Mouse (Mus musculus) MEL (cell line): ENCODE results near the gene Hpse2. TPM values are rescaled to one million over a fixed set of nuclear protein-coding genes. Genes with fewer than 3 reads are reported as not detected.
A peak's percentile ranks its signal among the peaks of the same experiment; 100 is the strongest.

Experiments
- DNase-seq: peaks from one replicate; pipeline ENCODE4 v3.0.0; 2011; ENCODE audit warnings: low read depth, low spot score
- H3K27ac ChIP-seq: 2 replicates; pipeline ENCODE4 v1.5.1; 2012; ENCODE audit warnings: low read depth, mild to moderate bottlenecking, control low read depth, low read length, moderate library complexity; ENCODE audit not compliant: control insufficient read depth
- H3K27me3 ChIP-seq, 2 experiments: fragments of 150-350 bp in 1 of 2; sonication (generic) in 1 of 2; 2 replicates each; pipeline ENCODE4 v1.6.1; 2012; ENCODE audit warnings: low read length in 2 of 2, mild to moderate bottlenecking in 2 of 2, improper control_type of control experiment in 1 of 2, moderate library complexity in 1 of 2; ENCODE audit not compliant: insufficient read depth in 2 of 2, control insufficient read depth in 1 of 2
- H3K36me3 ChIP-seq, 2 experiments: 2 replicates each; pipeline ENCODE4 v1.6.1; 2012 to 2014; ENCODE audit warnings: low read length in 2 of 2, improper control_type of control experiment in 1 of 2, inconsistent platforms in 1 of 2, mild to moderate bottlenecking in 1 of 2; ENCODE audit not compliant: insufficient read depth in 2 of 2, control insufficient read depth in 1 of 2
- H3K4me1 ChIP-seq, 2 experiments: fragments of 150-350 bp in 1 of 2; sonication (generic) in 1 of 2; 2 replicates each; pipeline ENCODE4 v1.6.1; 2012; ENCODE audit warnings: low read length in 2 of 2, improper control_type of control experiment in 1 of 2, mild to moderate bottlenecking in 1 of 2; ENCODE audit not compliant: insufficient read depth in 2 of 2, control insufficient read depth in 1 of 2
- H3K4me3 ChIP-seq, 2 experiments: fragments of 150-350 bp in 1 of 2; sonication (generic) in 1 of 2; 2 replicates each; pipeline ENCODE4 v1.5.1; 2012; ENCODE audit warnings: low read depth in 2 of 2, low read length in 2 of 2, mild to moderate bottlenecking in 2 of 2, moderate library complexity in 2 of 2, control low read depth in 1 of 2, improper control_type of control experiment in 1 of 2; ENCODE audit not compliant: control insufficient read depth in 1 of 2, insufficient read depth in 1 of 2
- H3K79me2 ChIP-seq: 2 replicates; pipeline ENCODE4 v1.6.1; 2012; ENCODE audit warnings: mild to moderate bottlenecking, low read length, moderate library complexity; ENCODE audit not compliant: control insufficient read depth, poor library complexity, insufficient read depth
- H3K9ac ChIP-seq: 2 replicates; pipeline ENCODE4 v1.6.1; 2012; ENCODE audit warnings: low read depth, mild to moderate bottlenecking, control low read depth, low read length, moderate library complexity; ENCODE audit not compliant: control insufficient read depth, poor library complexity, severe bottlenecking
- H3K9me3 ChIP-seq: fragments of 150-350 bp; sonication (generic); replicated peaks from 2 replicates; pipeline ENCODE4 v1.6.1; 2012; ENCODE audit warnings: mild to moderate bottlenecking, low read length, improper control_type of control experiment, moderate library complexity; ENCODE audit not compliant: insufficient read depth
- BHLHE40 ChIP-seq: IDR thresholded peaks from 2 replicates; pipeline ENCODE4 v1.6.1; 2012; ENCODE audit warnings: low read depth, mild to moderate bottlenecking, inconsistent platforms, low read length, improper control_type of control experiment, borderline replicate concordance
- CHD1 ChIP-seq: IDR thresholded peaks from 2 replicates; pipeline ENCODE4 v1.6.1; 2012; ENCODE audit warnings: low read depth, mild to moderate bottlenecking, inconsistent platforms, low read length, improper control_type of control experiment
- CHD2 ChIP-seq: IDR thresholded peaks from 2 replicates; pipeline ENCODE4 v1.6.1; 2011; ENCODE audit warnings: low read length, improper control_type of control experiment
- CTCF ChIP-seq, 3 experiments: IDR thresholded peaks in 2 of 3; conservative IDR thresholded peaks in 1 of 3; 2 replicates each; pipeline ENCODE4 v1.5.1; 2011 to 2012; ENCODE audit warnings: low read length in 3 of 3, low read depth in 2 of 3, mild to moderate bottlenecking in 2 of 3, improper control_type of control experiment in 1 of 3, inconsistent platforms in 1 of 3, mixed read lengths in 1 of 3, moderate library complexity in 1 of 3; ENCODE audit not compliant: control insufficient read depth in 1 of 3, insufficient read depth in 1 of 3, poor library complexity in 1 of 3, severe bottlenecking in 1 of 3
- ETS1 ChIP-seq: IDR thresholded peaks from 2 replicates; pipeline ENCODE4 v1.6.1; 2012; ENCODE audit warnings: low read depth, mild to moderate bottlenecking, inconsistent platforms, low read length, improper control_type of control experiment, moderate library complexity
- HCFC1 ChIP-seq: IDR thresholded peaks from 2 replicates; pipeline ENCODE4 v1.6.1; 2012; ENCODE audit warnings: low read depth, mild to moderate bottlenecking, inconsistent platforms, low read length, improper control_type of control experiment, moderate library complexity
- MAFK ChIP-seq: IDR thresholded peaks from 2 replicates; pipeline ENCODE4 v1.6.1; 2011; ENCODE audit warnings: low read depth, mild to moderate bottlenecking, low read length, improper control_type of control experiment, borderline replicate concordance
- MAX ChIP-seq: IDR thresholded peaks from 2 replicates; pipeline ENCODE4 v1.6.1; 2011; ENCODE audit warnings: low read length, improper control_type of control experiment
- MAZ ChIP-seq: IDR thresholded peaks from 2 replicates; pipeline ENCODE4 v1.6.1; 2012; ENCODE audit warnings: low read depth, mild to moderate bottlenecking, inconsistent platforms, low read length, improper control_type of control experiment
- MXI1 ChIP-seq: IDR thresholded peaks from 2 replicates; pipeline ENCODE4 v1.6.1; 2011; ENCODE audit warnings: mild to moderate bottlenecking, low read depth, low read length, improper control_type of control experiment
- MYB ChIP-seq: IDR thresholded peaks from 2 replicates; pipeline ENCODE4 v1.6.1; 2011; ENCODE audit warnings: mild to moderate bottlenecking, low read depth, low read length, improper control_type of control experiment
- NRF1 ChIP-seq: IDR thresholded peaks from 2 replicates; pipeline ENCODE4 v1.6.1; 2014; ENCODE audit warnings: low read depth, mild to moderate bottlenecking, inconsistent platforms, low read length, improper control_type of control experiment, moderate library complexity; ENCODE audit not compliant: poor library complexity, insufficient read depth, severe bottlenecking
- POLR2AphosphoS2 ChIP-seq: IDR thresholded peaks from 2 replicates; pipeline ENCODE4 v1.6.1; 2011; ENCODE audit warnings: low read length, improper control_type of control experiment
- RAD21 ChIP-seq: IDR thresholded peaks from 2 replicates; pipeline ENCODE4 v1.6.1; 2011; ENCODE audit warnings: mild to moderate bottlenecking, low read depth, low read length, improper control_type of control experiment
- SMC3 ChIP-seq: IDR thresholded peaks from 2 replicates; pipeline ENCODE4 v1.6.1; 2011; ENCODE audit warnings: low read depth, low read length, improper control_type of control experiment
- TAL1 ChIP-seq: IDR thresholded peaks from 2 replicates; pipeline ENCODE4 v1.6.1; 2012; ENCODE audit warnings: mild to moderate bottlenecking, inconsistent platforms, low read length, moderate library complexity, mixed read lengths
- TCF12 ChIP-seq: IDR thresholded peaks from 2 replicates; pipeline ENCODE4 v1.6.1; 2014; ENCODE audit warnings: low read depth, mild to moderate bottlenecking, inconsistent platforms, low read length, improper control_type of control experiment, moderate library complexity
- UBTF ChIP-seq: IDR thresholded peaks from 2 replicates; pipeline ENCODE4 v1.6.1; 2012; ENCODE audit warnings: low read depth, mild to moderate bottlenecking, inconsistent platforms, low read length, improper control_type of control experiment, moderate library complexity, borderline replicate concordance; ENCODE audit not compliant: insufficient read depth
- USF1 ChIP-seq: IDR thresholded peaks from 2 replicates; pipeline ENCODE4 v1.6.1; 2014; ENCODE audit warnings: low read depth, mild to moderate bottlenecking, inconsistent platforms, low read length, improper control_type of control experiment, moderate library complexity
- ZKSCAN1 ChIP-seq: IDR thresholded peaks from 2 replicates; pipeline ENCODE4 v1.6.1; 2012; ENCODE audit warnings: low read depth, mild to moderate bottlenecking, inconsistent platforms, low read length, improper control_type of control experiment, moderate library complexity
- ZNF384 ChIP-seq: IDR thresholded peaks from 2 replicates; pipeline ENCODE4 v1.6.1; 2012; ENCODE audit warnings: low read depth, mild to moderate bottlenecking, inconsistent platforms, low read length, improper control_type of control experiment
- polyA plus RNA-seq, 2 experiments: library from polyadenylated mRNA; stranded (reverse) in 1 of 2; unstranded in 1 of 2; fragments of >175 nt in 1 of 2; fragments of >200 nt in 1 of 2; gene quantifications; 2 replicates each; pipeline versions ENCODE4 v1.2.1 to v1.2.4; 2012; ENCODE audit warnings: low replicate concordance in 2 of 2, low read depth in 1 of 2; ENCODE audit not compliant: insufficient read length in 2 of 2, insufficient read depth in 1 of 2, missing spikeins in 1 of 2
- total RNA-seq: library from RNA; depleted of rRNA; stranded (reverse); fragments of 300-350 nt; gene quantifications from 2 replicates; pipeline ENCODE4 v1.2.3, GENCODE M21; 2012

Gene Hpse2
- total and polyA plus RNA-seq, 3 experiments, result not detected

DNA sequence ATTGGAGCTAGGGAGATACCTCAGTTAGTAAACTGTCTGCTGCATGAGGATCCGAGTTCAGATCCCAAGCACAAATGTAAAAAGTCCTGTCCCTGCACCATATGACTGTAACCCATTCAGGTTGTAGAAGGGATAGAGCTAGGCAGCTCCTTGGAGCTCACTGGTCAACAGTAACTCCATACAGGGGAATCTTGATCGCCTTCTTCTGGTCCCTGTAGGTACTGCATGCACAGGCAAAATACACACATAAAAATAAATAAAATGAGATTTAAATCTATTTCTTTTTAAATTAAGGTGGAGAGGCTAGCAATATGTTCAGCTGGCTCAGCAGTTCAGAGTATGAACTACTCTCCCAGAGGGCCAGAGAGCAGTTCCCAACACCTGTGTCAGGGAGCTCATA is 35.9 kb upstream of the Hpse2 start:
- H3K27me3 ChIP-seq, result peaks cover 2 to 10% of the 10 kb centered on the region in 2 experiments; a peak in 3 of 4 replicates
- no peak for TF ChIP-seq ETS1
- TF ChIP-seq USF1, result no peak
- TF ChIP-seq SMC3, result 0 out of 2 replicates have a peak, but pooled peaks have one; percentile 14
- peak in 2 of 3 experiments; percentile 24 to 52; a peak in 3 of 6 replicates for TF ChIP-seq CTCF (IDR thresholded peaks at IDR 0.05 in 2 of 3, conservative IDR thresholded peaks at IDR 0.05 in 1 of 3; ENCODE audit: control insufficient read depth in 1 of 3, insufficient read depth in 1 of 3, low read depth in 2 of 3, low read length in 3 of 3, poor library complexity in 1 of 3, severe bottlenecking in 1 of 3)
- peak; percentile 2 for TF ChIP-seq RAD21
- TF ChIP-seq POLR2AphosphoS2, result no peak
- no peak overlapping the region for H3K27ac ChIP-seq
- no peaks in the 10 kb centered on the region for H3K36me3 ChIP-seq
- no peaks in the 10 kb centered on the region for H3K4me1 ChIP-seq
- H3K9me3 ChIP-seq, result no peaks in the 10 kb centered on the region
- DNase-seq, result peak; percentile 22
- no peak overlapping the region for H3K9ac ChIP-seq
- H3K79me2 ChIP-seq, result no peaks in the 10 kb centered on the region
- no peak overlapping the region for H3K4me3 ChIP-seq

DNA sequence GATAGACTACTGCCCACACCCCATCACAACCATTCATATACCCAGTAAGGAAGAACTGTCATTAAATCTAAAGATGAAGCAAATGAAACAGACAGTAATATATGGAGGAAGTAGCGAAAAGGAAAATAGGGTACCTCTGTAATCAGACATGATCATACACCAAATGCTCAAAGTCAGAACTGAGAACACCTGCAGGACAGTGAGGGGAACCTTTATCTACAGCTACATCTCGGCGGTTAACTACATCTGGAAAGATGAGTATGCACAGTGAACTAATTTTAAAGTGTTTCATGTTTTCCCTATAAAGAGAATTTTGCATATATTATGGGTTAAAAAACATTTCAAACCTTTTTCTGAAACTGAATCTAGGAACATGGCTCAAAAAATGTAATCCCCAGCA is 32.4 kb upstream of the Hpse2 start:
- Histone ChIP-seq H3K9ac (no peak overlapping the region), H3K9me3 (no peaks in the 10 kb centered on the region), H3K36me3 (no peaks in the 10 kb centered on the region), H3K27ac (no peak overlapping the region), H3K4me1 (no peaks in the 10 kb centered on the region), H3K27me3 (peaks cover 17 to 18% of the 10 kb centered on the region in 2 experiments), H3K79me2 (no peaks in the 10 kb centered on the region), H3K4me3 (no peak overlapping the region)
- no peak for DNase-seq
- no peak for TF ChIP-seq ZNF384
- TF ChIP-seq HCFC1, result no peak
- no peak for TF ChIP-seq TAL1
- TF ChIP-seq MAZ, result no peak
- no peak for TF ChIP-seq MYB
- no peak for TF ChIP-seq TCF12
- no peak for TF ChIP-seq USF1
- TF ChIP-seq CHD2, result no peak
- no peak for TF ChIP-seq ZKSCAN1
- TF ChIP-seq NRF1, result no peak

DNA sequence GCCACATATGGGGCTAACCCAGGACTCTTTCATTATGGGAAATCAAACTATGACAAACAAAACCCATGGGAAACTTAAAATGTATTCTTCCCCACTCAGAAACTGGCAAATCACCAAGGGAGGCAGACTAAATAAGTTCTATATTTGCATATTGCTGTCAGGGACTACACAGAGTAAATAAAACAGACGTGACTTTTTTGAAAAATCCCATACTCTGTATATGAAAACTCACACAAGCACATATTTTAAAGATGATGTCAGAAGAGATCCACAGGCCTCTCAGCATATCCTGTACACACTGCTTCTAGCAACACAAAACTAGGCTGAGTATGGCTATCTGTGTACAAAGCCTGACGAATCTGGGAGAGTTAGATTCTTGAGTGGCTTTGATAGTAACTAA is 27.4 kb upstream of the Hpse2 start:
- Histone ChIP-seq H3K9ac (no peak overlapping the region), H3K27ac (no peak overlapping the region), H3K4me1 (no peaks in the 10 kb centered on the region), H3K36me3 (no peaks in the 10 kb centered on the region), H3K79me2 (no peaks in the 10 kb centered on the region), H3K4me3 (no peak overlapping the region), H3K27me3 (peaks cover 15 to 18% of the 10 kb centered on the region in 2 experiments), H3K9me3 (no peaks in the 10 kb centered on the region)
- TF ChIP-seq MXI1 (no peak), UBTF (no peak), MAX (no peak), CHD1 (no peak), BHLHE40 (no peak), MAFK (no peak)
- no peak for DNase-seq
